Comparison of ENCODE assay signal across 10 mouse cellular contexts in the genomic region with DNA sequence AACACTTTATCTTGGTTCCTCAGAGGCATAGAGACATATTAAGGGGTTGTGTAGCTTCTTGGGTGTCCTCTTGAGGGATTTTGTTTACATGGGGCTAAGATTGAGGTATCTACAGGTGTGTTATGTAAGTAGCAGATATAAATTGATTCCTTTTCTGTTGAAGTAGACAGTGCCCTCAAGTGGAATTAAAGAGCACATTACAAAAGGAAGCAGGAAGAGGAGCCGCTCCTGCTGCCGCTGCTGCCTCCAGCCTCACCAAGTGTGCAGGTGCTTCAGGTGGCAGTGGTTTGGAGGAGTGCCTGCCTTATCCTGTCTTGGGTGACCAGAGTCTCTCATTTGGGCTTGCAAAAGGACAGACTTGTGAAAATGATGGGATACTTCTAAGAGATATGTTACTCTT. TPM values are rescaled to one million over a fixed set of nuclear protein-coding genes. Genes with fewer than 3 reads are reported as not detected.
DNase-seq lines count a peak whose midpoint lies in the region; TF ChIP-seq lines count a peak whose summit lies in the region.
"Had no signal": no experiment of that assay in that cellular context is flagged by ENCODE, and none has a peak within 500 bp of the region (broad histone marks: within the 10 kb centered on the region; RNA-seq: fewer than 3 reads in every experiment).

No protein-coding gene starts in this region.

- no peaks in the 10 kb centered on the region for H3K27me3 ChIP-seq in CH12.LX (replicated peaks)
- H3K27me3 ChIP-seq: stomach, embryonic 15.5 days had no signal

- in situ Hi-C loops in CH12.LX (cut with MboI; ENCODE audit: low pct_ligation_motif_present, low pct_unique_long_range_greater_than_20kb, low sequenced_read_pairs), result no loop called here

- H3K9me3 ChIP-seq in CH12.LX (replicated peaks; ENCODE audit: low read length), result no peaks in the 10 kb centered on the region
- H3K9me3 ChIP-seq: stomach, embryonic 15.5 days had no signal

- no peak overlapping the region; the same call in 1 of the 2 replicates for H3K27ac ChIP-seq in left cerebral cortex, adult 2 months
- no peak overlapping the region for H3K27ac ChIP-seq in CH12.LX (ENCODE audit: insufficient read depth, low read depth)
- H3K27ac ChIP-seq: stomach, embryonic 15.5 days had no signal

- TF ChIP-seq POLR2A in CH12.LX (IDR thresholded peaks at IDR 0.05; ENCODE audit: low read depth, low read length), result no peak

- DNase-seq in left cerebral cortex, adult 2 months (ENCODE audit: extremely low spot score in 1 of 2, low spot score in 2 of 2), result no peak
- DNase-seq in left cerebral cortex, postnatal 4 days, result no peak
- peak; percentile 45 for DNase-seq in CH12.LX (ENCODE audit: extremely low read depth)
- DNase-seq in brain, adult 2 months (ENCODE audit: low read depth, low spot score), result peak; percentile 77
- DNase-seq in retina, embryonic 14.5 days (ENCODE audit: low spot score), result peak; percentile 33
- DNase-seq in spleen, adult 12 weeks (ENCODE audit: low spot score), result no peak
- no peak for DNase-seq in layer of hippocampus, adult 9-11 months
- no peak for DNase-seq in adrenal gland, postnatal 10 days
- DNase-seq: heart, postnatal 14 days had no signal

- no peak overlapping the region for H3K4me3 ChIP-seq in left cerebral cortex, adult 2 months
- no peak overlapping the region for H3K4me3 ChIP-seq in CH12.LX (replicated peaks in 1 of 3; ENCODE audit: low read depth in 2 of 3, low read length in 2 of 3, poor library complexity in 1 of 3)
- H3K4me3 ChIP-seq: stomach, embryonic 15.5 days had no signal

- TF ChIP-seq EP300 in CH12.LX (IDR thresholded peaks at IDR 0.05; ENCODE audit: low read length), result no peak

- H3K79me2 ChIP-seq in CH12.LX (replicated peaks; ENCODE audit: control insufficient read depth, extremely low read depth, insufficient read depth, poor library complexity, severe bottlenecking), result peaks cover 47% of the 10 kb centered on the region

- TF ChIP-seq CTCF in left cerebral cortex, adult 2 months (IDR thresholded peaks at IDR 0.05), result peak; percentile 70
- peak in 1 of 2 experiments; percentile 78; a peak in 2 of 4 replicates for TF ChIP-seq CTCF in CH12.LX (conservative IDR thresholded peaks at IDR 0.05 in 1 of 2, IDR thresholded peaks at IDR 0.05 in 1 of 2; ENCODE audit: low read depth in 2 of 2, low read length in 2 of 2)

- H3K4me2 ChIP-seq in CH12.LX (ENCODE audit: insufficient read depth, low read depth, poor library complexity, severe bottlenecking), result no peak overlapping the region
- H3K4me2 ChIP-seq: stomach, embryonic 15.5 days had no signal

- dilution Hi-C loops in CH12.LX (cut with MboI; ENCODE audit: extremely low pct_ligation_motif_present, extremely low pct_unique_long_range_greater_than_20kb, low sequenced_read_pairs), result no loop called here

- peaks cover 0 to 30% of the 10 kb centered on the region in 2 experiments; a peak in 2 of 4 replicates for H3K4me1 ChIP-seq in CH12.LX (ENCODE audit: control insufficient read depth in 1 of 2, insufficient read depth in 2 of 2)

- H3K9ac ChIP-seq in CH12.LX (ENCODE audit: insufficient read depth, low read depth), result no peak overlapping the region
- H3K9ac ChIP-seq: stomach, embryonic 15.5 days had no signal

- intact Hi-C loops in left cerebral cortex, adult 2 months (cut with DNase I), result loop anchor here (1.0 kb wide), 1 partner anchor 71 kb away; no protein-coding TSS in a partner anchor
- intact Hi-C loops in left cerebral cortex, postnatal 4 days (cut with DNase I), result loop anchor here (5.0 kb wide), 1 partner anchor 339 kb away; the partner anchor contains the start of gene Brd7

- peaks cover 5 to 18% of the 10 kb centered on the region in 2 experiments for H3K36me3 ChIP-seq in CH12.LX (replicated peaks in 1 of 2; ENCODE audit: control insufficient read depth in 1 of 2, insufficient read depth in 1 of 2, low read length in 1 of 2)
- H3K36me3 ChIP-seq: stomach, embryonic 15.5 days had no signal

- peak; percentile 83 for TF ChIP-seq RAD21 in CH12.LX (IDR thresholded peaks at IDR 0.05; ENCODE audit: low read depth, low read length)

TF ChIP-seq in CH12.LX, 34 proteins besides CTCF, POLR2A, EP300 and RAD21:
- TF ChIP-seq IRF4 (IDR thresholded peaks at IDR 0.05; ENCODE audit: low read depth, low read length) (no peak), MEF2A (IDR thresholded peaks at IDR 0.05; ENCODE audit: borderline replicate concordance, low read depth, low read length) (peak; percentile 28; the same call in 1 of the 2 replicates), SMC3 (IDR thresholded peaks at IDR 0.05; ENCODE audit: low read depth, low read length) (peak; percentile 79), MAX (IDR thresholded peaks at IDR 0.05; ENCODE audit: low read length) (no peak), ELF1 (IDR thresholded peaks at IDR 0.05; ENCODE audit: low read depth, low read length) (peak; percentile 73)

RNA-seq across cellular contexts. Expression of gene Cyld, which starts 4.8 kb away (rescaled TPM):
- 100 to 1,000 TPM; 102 to 110 TPM for total RNA-seq in left cerebral cortex, adult 2 months (2021)
- total RNA-seq in left cerebral cortex, postnatal 4 days (2021), result 10 to 100 TPM; 34.9 to 36.1 TPM
- 19.4 and 20.2 TPM in 2 replicates for total RNA-seq in CH12.LX (2012; rRNA removed)
- total RNA-seq in CH12.LX (2014; rRNA removed), result 29.4 and 32.5 TPM in 2 replicates
- polyA plus RNA-seq in CH12.LX (2012; ENCODE audit: insufficient read length, low read depth), result 22.0 and 22.1 TPM in 2 replicates
- 10 to 100 TPM; 26.7 to 31.7 TPM for total RNA-seq in adrenal gland, postnatal 10 days (2021)

RNA-seq across cellular contexts. Expression of gene Nod2, which starts 54.5 kb away (rescaled TPM):
- under 1 TPM; 0.27 to 0.65 TPM for total RNA-seq in left cerebral cortex, adult 2 months (2021)
- under 1 TPM; 0.66 to 0.89 TPM for total RNA-seq in left cerebral cortex, postnatal 4 days (2021)
- total RNA-seq in CH12.LX (2012; rRNA removed), result 10.9 and 11.7 TPM in 2 replicates
- 3.5 and 4.3 TPM in 2 replicates for total RNA-seq in CH12.LX (2014; rRNA removed)
- polyA plus RNA-seq in CH12.LX (2012; ENCODE audit: insufficient read length, low read depth), result 7.5 and 7.7 TPM in 2 replicates
- total RNA-seq in adrenal gland, postnatal 10 days (2021), result 1 to 10 TPM in 1 of 2 experiments, under 1 TPM in 1; 0.94 to 1.1 TPM

Comparison
In these comparisons a context has a peak if more than half of its experiments do, and no peak if none do; other contexts are left out.
1. DNase-seq: peak in CH12.LX (single experiment), brain, adult 2 months (single experiment) and retina, embryonic 14.5 days (single experiment); none in left cerebral cortex, adult 2 months (0 of 2), left cerebral cortex, postnatal 4 days (single experiment), spleen, adult 12 weeks (single experiment), layer of hippocampus, adult 9-11 months (single experiment) and adrenal gland, postnatal 10 days (single experiment).